Mouse (Mus musculus): ENCODE results near the gene Tspan7. TPM values are rescaled to one million over a fixed set of nuclear protein-coding genes. Genes with fewer than 3 reads are reported as not detected.

Tspan7 gene
- polyA plus RNA-seq (2017; shearing (Covaris generic)) = 1 to 10 TPM in 1 of 2 experiments, not detected in 1; 1.4 TPM

GRCm38 (mm10) chrX:10484872-10485569 is at the start of gene Tspan7:
Gene Tspan7 (plus strand): TSS chrX:10485158.

Other genes starting within 250 kb of the Tspan7 start
- not detected for gene Otc, start 232.9 kb upstream of the Tspan7 start, polyA plus RNA-seq (2017; shearing (Covaris generic))
- gene Mid1ip1, start 229.9 kb downstream of the Tspan7 start, polyA plus RNA-seq (2017; shearing (Covaris generic)) = 10 to 100 TPM; 10.4 to 20.2 TPM